Comparison of ENCODE assay signal across 20 mouse cellular contexts in genomic region chr12:3669971-3670381, GRCm38 (mm10).
DNase-seq lines count a peak whose midpoint lies in the region; ATAC-seq lines count a peak whose summit lies in the region.
"Had no signal": no experiment of that assay in that cellular context is flagged by ENCODE, and none has a peak within 500 bp of the region (broad histone marks: within the 10 kb centered on the region; RNA-seq: fewer than 3 reads in every experiment).

No protein-coding gene starts in this region.

- H3K9ac ChIP-seq in lung, embryonic 15.5 days, result no peak overlapping the region
- H3K9ac ChIP-seq in embryonic facial prominence, embryonic 14.5 days (ENCODE audit: low read depth, low read length), result no peak overlapping the region
- H3K9ac ChIP-seq: forebrain, embryonic 13.5 days; heart, embryonic 15.5 days; intestine, embryonic 15.5 days; limb, embryonic 15.5 days; liver, embryonic 15.5 days; neural tube, embryonic 12.5 days had no signal

- ATAC-seq in lung, embryonic 15.5 days (ENCODE audit: borderline replicate concordance, extremely low read depth, low FRiP score, low TSS enrichment), result peak; percentile 59; the same call in 1 of the 2 replicates
- ATAC-seq in embryonic facial prominence, embryonic 14.5 days (ENCODE audit: low read depth), result no peak
- no peak for ATAC-seq in inflammation-experienced regulatory T-cells, adult 6 months
- ATAC-seq: forebrain, embryonic 13.5 days; intestine, embryonic 15.5 days had no signal

- no peak overlapping the region for H3K4me2 ChIP-seq in lung, embryonic 15.5 days
- H3K4me2 ChIP-seq in embryonic facial prominence, embryonic 14.5 days (ENCODE audit: low read depth, low read length), result no peak overlapping the region
- H3K4me2 ChIP-seq: forebrain, embryonic 13.5 days; heart, embryonic 15.5 days; intestine, embryonic 15.5 days; limb, embryonic 15.5 days; liver, embryonic 15.5 days; neural tube, embryonic 12.5 days had no signal

- H3K36me3 ChIP-seq in lung, embryonic 15.5 days, result no peaks in the 10 kb centered on the region
- 0 out of 2 replicates have a peak, but pooled peaks cover 4% of the 10 kb centered on the region for H3K36me3 ChIP-seq in embryonic facial prominence, embryonic 14.5 days (ENCODE audit: control insufficient read depth, insufficient read depth, low read length)
- H3K36me3 ChIP-seq: heart, embryonic 15.5 days; intestine, embryonic 15.5 days; limb, embryonic 15.5 days; liver, embryonic 15.5 days had no signal

- H3K4me3 ChIP-seq in lung, embryonic 15.5 days, result no peak overlapping the region
- H3K4me3 ChIP-seq in embryonic facial prominence, embryonic 14.5 days (ENCODE audit: low read depth, low read length), result no peak overlapping the region
- H3K4me3 ChIP-seq: erythroblast, embryonic 14.5 days; forebrain, embryonic 13.5 days; heart, embryonic 15.5 days; intestine, embryonic 15.5 days; limb, embryonic 15.5 days; liver, embryonic 15.5 days; neural tube, embryonic 12.5 days had no signal

- no peaks in the 10 kb centered on the region for H3K9me3 ChIP-seq in lung, embryonic 15.5 days
- no peaks in the 10 kb centered on the region for H3K9me3 ChIP-seq in embryonic facial prominence, embryonic 14.5 days (ENCODE audit: control insufficient read depth, low read length)
- H3K9me3 ChIP-seq: heart, embryonic 15.5 days; intestine, embryonic 15.5 days; limb, embryonic 15.5 days; liver, embryonic 15.5 days; neural tube, embryonic 12.5 days had no signal

- no peaks in the 10 kb centered on the region for H3K27me3 ChIP-seq in lung, embryonic 15.5 days
- H3K27me3 ChIP-seq in embryonic facial prominence, embryonic 14.5 days (replicated peaks; ENCODE audit: control insufficient read depth, insufficient read depth, low read length), result no peaks in the 10 kb centered on the region
- H3K27me3 ChIP-seq: forebrain, embryonic 13.5 days; heart, embryonic 15.5 days; intestine, embryonic 15.5 days; limb, embryonic 15.5 days; liver, embryonic 15.5 days; neural tube, embryonic 12.5 days had no signal

- 0 out of 2 replicates have a peak, but pooled peaks cover 8% of the 10 kb centered on the region for H3K4me1 ChIP-seq in lung, embryonic 15.5 days
- H3K4me1 ChIP-seq in embryonic facial prominence, embryonic 14.5 days (ENCODE audit: control insufficient read depth, insufficient read depth, low read length), result 0 out of 2 replicates have a peak, but pooled peaks cover 3% of the 10 kb centered on the region
- H3K4me1 ChIP-seq: intestine, embryonic 15.5 days; liver, embryonic 15.5 days; neural tube, embryonic 12.5 days had no signal

- WGBS in lung, embryonic 15.5 days, result 14% methylated on average over 5 of the region's 5 CpGs
- WGBS in embryonic facial prominence, embryonic 14.5 days, result 32% methylated on average over 5 of the region's 5 CpGs

- no peak overlapping the region for H3K27ac ChIP-seq in lung, embryonic 15.5 days
- H3K27ac ChIP-seq in embryonic facial prominence, embryonic 14.5 days (replicated peaks; ENCODE audit: low read depth, low read length), result no peak overlapping the region
- H3K27ac ChIP-seq: forebrain, embryonic 13.5 days; heart, embryonic 15.5 days; intestine, embryonic 15.5 days; limb, embryonic 15.5 days; liver, embryonic 15.5 days; neural tube, embryonic 12.5 days had no signal

- no peak for DNase-seq in lung, postnatal 25 days (ENCODE audit: low spot score)
- peak; percentile 9 for DNase-seq in retina, postnatal 1 day
- no peak for DNase-seq in retina, embryonic 14.5 days (ENCODE audit: low spot score)
- peak; percentile 16 for DNase-seq in embryonic facial prominence, embryonic 14.5 days (ENCODE audit: low spot score)
- no peak for DNase-seq in spleen, postnatal 10 days (ENCODE audit: low spot score in 2 of 2)
- DNase-seq: adrenal gland, postnatal 10 days; cerebellum, adult 9-10 months; gastrocnemius, postnatal 25 days; kidney, adult 9 months; kidney, postnatal 36 days; thymus, postnatal 36 days had no signal

Comparison
In these comparisons a context has a peak if more than half of its experiments do, and no peak if none do; other contexts are left out.
1. DNase-seq: peak in retina, postnatal 1 day (single experiment) and embryonic facial prominence, embryonic 14.5 days (single experiment); none in lung, postnatal 25 days (single experiment), retina, embryonic 14.5 days (single experiment) and spleen, postnatal 10 days (0 of 2).